Mouse (Mus musculus): ENCODE results near the gene Ctsll3.

Ctsll3 gene

DNA sequence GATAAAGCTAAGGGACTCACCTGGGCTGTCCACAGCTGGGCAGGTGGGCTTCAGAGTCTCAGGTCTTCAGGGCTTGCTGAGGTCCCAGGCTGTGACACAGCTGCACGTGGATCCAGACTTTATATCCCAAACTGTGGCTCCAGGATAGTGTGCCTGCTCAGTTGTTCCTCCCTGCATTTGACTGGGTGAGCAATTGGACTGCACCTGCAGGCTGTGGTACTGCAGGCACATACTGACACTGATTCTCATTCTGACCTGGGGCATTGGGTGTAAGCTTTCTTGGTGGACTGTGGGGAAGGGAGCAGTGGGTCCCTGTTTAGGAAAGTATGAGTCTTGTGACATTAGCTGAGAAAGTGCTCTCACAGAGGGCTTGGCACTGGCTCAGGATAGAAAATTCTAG lies at the start of gene Ctsll3:
TSS of gene Ctsll3 (minus strand) at position 101 of the 400 bp plus-strand sequence.
- no peak for DNase-seq (ENCODE audit: low spot score in 2 of 2)

DNA sequence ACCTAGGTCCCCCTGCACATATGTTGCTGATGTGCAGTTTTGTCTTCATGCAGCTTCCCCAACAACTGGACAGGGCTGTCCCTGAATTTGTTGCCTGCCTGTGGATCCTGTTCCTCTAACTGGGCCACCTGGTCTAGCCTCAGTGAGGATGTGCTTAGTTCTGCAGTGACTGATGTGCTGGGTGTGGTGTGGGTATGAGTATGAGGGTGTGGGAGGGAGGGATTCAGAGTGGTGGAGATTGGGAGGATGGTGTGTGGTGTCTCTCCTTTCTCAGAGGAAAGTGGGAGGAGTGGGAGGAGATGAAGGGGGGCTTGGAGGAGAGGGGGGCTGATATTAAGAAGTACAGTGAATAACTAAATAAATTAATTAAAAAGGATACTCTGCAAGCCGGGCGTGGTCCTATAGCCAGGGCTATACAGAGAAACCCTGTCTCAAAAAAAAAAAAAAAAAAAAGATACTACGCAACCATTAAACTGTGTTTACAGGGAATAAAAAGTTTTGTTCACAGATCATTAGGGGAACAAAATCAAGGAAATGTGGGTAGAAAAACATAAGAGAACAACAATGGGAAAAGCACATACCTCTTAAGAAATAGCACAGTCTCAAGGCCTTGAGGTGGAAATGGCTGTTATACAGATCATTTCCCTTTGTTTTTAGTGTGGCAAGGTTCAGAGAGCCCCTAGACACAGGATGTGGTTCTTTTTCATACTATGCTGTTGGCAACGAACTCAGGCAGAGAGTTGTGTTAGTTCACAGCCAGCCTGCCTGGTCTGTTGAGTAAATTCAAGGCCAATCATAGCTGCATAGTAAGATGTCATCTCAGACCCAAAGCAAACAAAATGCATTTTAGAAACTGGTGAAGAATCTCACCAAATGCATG lies 45.8 kb upstream of the Ctsll3 start:
- DNase-seq (ENCODE audit: low spot score in 2 of 2): no peak

DNA sequence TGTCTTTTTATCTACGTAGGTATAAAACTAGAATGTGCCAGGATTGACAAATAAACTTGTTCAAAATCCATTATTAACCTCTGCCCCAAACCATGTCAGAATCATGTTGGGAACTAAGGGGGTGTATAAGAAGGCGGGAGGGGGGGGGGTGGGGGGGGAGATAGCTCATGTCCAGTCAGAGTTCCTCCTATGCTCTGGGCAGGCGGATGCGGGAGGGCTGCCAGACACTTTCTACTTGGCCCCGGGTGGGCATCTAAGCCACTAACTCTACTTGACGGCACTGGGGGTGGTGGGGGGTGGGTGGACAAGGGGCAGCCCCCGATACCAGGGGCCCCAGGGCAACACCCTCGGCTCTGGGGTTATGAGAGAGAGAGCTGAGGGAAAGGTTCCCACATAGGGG lies 40.5 kb upstream of the Ctsll3 start:
- DNase-seq (ENCODE audit: low spot score in 2 of 2): no peak

DNA sequence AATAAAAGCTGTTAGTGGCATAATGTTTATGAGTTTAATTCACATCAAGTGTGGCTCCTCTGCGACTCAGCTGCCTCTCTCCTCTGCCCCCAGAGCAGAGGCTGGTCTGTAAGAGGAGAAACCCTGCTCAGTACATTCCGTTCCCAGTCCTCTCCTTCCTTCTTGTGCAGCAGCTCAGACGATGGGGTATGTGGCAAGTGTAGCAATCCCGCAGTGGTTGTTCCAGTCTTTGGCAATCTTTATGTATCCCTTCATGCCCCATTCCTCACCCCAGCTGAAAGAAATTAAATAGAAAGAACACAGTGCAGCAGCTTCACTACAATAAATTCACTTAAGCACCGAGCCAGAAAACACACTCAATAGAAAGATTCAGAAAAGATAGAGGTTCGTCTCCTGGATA lies 40.1 kb upstream of the Ctsll3 start:
- no peak for DNase-seq (ENCODE audit: low spot score in 2 of 2)

DNA sequence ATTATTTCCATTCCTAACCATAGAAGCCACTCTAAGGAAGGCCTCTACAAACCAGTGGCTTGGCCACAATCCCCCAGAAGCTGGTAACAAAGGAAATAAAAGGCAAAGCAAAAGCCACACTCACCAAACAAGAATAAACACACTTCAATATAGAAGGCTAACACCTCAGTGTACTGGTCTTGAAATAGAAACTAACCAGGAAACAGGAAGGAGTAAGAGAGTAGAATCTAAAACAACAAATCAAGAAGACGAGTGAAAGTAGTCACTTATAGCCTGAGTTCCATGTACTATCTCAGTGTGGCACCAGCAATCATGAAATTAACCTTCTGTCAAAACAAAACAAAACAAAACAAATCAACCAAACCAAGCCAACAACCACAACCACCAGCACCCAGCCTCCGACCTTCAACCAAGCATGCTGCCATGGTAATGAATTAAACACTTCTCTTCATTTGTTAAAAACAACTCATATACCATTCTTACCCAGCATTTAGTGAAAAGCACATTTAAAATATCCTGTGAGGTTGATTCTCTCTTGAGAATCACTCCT lies 36.8 kb upstream of the Ctsll3 start:
- no peak for DNase-seq (ENCODE audit: low spot score in 2 of 2)

DNA sequence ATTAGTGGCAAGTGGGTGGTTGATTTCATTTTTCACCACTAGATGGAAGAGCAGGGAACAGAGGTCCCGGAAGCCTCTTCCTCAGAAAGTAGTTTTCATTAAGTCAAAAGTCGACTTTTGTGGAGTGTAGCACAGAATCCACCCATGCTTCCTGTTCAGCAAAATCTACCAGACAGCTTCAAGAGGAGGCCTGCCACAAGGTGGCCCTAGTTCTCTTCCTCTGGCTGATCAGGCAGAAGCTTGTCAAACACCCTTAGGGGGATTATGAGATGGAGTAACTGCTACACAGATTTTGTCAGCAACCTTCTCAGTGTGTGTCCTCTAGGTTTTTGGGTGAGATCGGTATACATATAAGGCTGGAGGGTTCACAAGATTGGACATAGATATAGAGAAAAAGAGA lies 23.4 kb upstream of the Ctsll3 start:
- DNase-seq (ENCODE audit: low spot score in 2 of 2): peak in 1 of 2 experiments; percentile 18

DNA sequence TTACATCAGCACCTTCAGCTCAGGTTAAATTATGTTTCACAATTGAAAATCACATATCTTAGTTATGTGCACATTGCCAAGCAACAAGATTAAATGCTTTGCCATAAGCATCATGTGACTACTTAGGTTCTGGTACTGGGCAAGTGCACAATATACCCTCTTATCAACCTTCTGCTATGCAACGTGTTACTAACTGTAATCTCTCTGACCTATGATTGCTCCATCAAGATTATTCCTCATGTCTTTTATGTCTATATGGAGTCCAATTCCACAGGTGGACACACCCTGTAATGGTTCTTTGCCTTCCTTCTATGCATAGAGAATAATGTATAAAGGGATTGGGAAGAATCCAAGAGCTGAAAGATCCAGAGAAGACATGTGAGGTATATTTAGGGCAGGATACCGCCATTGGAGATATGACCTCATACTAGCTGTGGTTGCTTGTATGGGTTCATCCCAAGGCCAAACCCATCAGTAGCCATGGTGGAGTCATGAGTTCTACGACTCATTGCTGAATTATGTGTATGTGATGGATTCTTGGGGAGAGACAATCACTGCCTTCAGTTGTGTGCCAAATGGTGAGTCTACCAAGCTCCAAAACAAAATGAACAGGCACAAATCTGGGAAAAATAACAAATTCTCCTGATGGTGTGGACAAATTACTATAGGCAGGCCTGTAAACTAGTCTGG lies 18.0 kb upstream of the Ctsll3 start:
- DNase-seq (ENCODE audit: low spot score in 2 of 2): no peak

DNA sequence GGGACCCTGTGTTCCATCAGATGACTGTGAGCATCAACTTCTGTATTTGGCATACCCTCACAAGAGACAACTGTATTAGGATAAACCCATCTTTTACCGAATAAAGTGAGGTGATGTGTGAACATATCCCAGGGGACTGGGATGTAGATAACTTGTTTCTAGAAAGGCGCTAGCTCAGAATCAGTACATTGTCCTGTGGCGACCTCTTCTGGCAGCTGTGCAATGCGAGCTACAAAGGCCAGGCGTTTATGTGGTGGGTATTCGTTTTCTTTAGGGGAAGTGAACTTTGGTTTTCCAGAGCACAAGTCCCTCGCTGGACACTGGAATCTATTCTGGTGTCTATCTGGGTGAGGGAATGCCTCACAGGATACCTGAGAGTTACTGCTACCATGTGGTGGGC lies 16.8 kb upstream of the Ctsll3 start:
- DNase-seq (ENCODE audit: low spot score in 2 of 2): peak; percentile 22 to 27

DNA sequence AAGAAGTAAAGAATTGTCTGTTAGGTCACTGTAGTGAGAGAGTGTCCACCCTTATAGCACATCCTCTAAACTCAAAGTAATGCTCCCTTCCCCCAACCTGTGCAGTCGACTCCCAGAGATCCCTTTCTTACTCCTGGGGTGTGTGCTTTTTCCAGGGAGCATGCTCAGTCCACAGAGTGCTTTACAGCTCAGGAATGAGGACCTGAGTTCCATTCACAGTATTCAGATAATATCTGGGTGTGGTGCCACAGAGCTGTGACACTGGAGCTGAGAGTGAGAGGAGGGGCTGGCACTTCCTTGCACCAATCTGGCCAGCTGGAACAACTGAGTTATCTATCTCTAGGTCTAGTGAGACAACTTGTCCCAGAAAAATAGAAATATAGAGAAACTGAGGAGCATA lies 11.1 kb upstream of the Ctsll3 start:
- no peak for DNase-seq (ENCODE audit: low spot score in 2 of 2)

DNA sequence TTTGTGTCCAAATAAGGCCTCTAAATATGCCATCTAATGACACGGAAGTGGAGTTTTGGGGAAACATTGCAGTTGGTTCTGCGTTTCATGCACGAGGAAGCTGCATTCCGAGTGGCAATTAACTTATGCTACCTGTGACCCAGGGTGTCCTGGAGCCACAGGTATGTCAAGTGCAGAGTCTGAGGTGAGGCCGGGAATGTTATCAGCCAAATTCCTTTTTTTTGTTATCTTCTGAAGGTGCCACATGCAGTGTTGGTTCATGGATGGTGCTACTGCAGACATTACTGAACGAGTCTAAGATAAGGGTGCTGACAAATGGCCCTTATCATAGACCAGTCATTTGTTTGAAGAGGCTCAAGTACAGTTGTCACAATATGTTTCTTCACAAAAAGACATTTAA lies 10.1 kb upstream of the Ctsll3 start:
- no peak for DNase-seq (ENCODE audit: low spot score in 2 of 2)

DNA sequence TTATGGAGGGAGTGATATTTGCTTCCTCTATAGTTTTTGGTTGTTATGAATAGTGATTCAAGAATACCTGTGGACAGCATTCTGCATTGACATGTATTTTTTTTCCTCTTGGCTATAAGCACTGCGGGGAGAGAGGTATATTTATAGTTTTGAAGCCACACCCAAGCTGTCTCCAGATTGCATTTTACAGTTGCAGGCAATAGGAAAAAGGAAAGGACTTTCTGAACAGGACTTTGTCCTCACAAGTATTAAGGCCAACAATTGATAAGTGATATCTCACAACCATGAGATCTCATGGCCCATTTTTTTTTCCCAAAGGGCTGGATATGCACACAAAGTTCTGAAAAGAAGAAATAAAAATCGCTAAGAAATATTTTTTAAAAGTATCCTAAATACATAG lies 7.0 kb upstream of the Ctsll3 start:
- DNase-seq (ENCODE audit: low spot score in 2 of 2): no peak

DNA sequence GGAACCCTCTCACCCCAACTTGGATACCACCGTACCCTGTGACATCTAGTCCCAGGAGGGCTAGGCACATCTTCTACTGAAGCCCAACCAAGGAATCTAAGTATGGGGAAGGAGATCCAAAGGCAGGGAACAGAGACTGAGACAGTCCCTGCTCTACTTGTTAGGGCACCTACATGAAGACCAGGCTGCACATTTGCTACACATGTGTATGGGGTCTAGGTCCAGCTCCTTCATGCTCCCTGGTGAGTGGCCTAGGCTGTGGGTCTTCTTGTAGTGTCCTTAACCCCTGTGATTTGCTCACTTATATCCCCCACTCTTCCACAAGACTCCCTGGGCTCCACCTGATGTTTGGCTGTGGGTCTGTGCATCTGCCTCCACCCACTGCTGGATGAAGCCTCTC lies 13.2 kb downstream of the Ctsll3 start:
- DNase-seq (ENCODE audit: low spot score in 2 of 2): no peak

DNA sequence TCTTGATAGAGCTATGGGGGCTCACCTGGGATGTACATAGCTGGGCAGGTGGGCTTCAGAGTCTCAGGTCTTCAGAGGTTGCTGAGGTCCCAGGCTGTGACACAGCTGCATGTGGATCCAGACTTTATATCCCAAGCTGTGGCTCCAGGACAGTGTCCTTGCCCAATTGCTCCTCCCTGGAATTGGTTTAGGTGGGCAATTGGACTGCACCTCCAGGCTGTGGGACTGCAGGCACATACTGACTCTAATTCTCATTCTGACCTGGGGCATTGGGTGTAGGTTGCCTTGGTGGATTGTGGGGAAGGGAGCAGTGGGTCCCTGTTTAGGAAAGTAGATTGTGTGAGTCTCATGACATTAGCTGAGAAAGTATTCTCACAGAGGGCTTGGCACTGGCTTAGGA lies 16.4 kb downstream of the Ctsll3 start, which contains the start of gene BC051665:
TSS of gene BC051665 (minus strand) at position 101 of the 400 bp plus-strand sequence.
- no peak for DNase-seq (ENCODE audit: low spot score in 2 of 2)

DNA sequence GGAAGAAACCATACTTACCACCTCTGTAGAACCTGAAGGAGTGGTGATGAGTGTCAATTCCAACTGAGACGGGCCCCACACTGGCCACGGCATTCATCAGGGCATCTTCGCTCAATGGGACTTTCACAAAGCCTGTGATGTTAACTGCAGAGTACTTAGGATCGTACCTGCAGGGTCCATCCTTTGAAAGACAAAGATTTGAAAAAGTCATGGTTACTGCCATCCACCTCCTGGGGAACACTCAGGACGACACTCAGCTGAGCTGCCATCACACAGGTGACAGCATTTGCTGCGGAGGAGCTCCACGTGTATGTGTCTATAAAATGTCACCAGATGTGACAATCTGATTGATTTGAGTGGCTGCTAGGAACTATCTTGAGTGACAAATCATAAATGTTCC lies 19.3 kb downstream of the Ctsll3 start:
- DNase-seq (ENCODE audit: low spot score in 2 of 2): no peak

DNA sequence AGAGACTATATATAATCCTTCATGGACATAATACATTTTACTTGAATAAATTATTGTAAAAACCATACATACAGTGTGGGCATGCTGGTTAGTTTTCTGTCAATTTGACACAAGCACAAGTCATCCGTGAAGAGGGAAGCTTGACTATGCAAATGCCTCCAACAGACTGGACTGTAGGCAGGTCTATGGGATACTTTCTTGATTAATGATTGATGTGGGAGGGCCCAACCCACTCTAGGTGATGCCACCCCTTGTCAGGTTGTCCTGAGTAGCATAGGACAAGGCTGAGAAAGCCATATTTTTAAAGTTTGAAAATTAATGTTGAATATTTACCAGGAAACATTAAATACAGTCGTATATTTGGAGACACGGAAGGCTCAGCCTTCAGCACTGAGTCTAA lies 22.1 kb downstream of the Ctsll3 start:
- DNase-seq (ENCODE audit: low spot score in 2 of 2): no peak

DNA sequence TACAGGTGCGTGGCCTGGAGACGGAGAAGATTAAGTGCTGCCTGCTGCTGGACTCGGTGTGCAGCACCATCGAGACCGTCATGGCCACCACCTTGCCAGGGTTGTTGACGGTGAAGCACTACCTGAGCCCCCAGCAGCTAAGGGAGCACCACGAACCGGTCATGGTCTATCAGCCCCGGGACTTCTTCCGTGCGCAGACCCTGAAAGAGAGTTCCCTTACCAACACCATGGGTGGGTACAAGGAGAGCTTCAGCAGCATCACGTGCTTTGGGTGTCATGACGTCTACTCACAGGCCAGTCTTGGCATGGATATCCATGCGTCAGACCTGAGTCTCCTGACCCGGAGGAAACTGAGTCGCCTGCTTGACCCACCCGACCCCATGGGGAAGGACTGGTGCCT lies 41.5 kb downstream of the Ctsll3 start:
- no peak for DNase-seq (ENCODE audit: low spot score in 2 of 2)

DNA sequence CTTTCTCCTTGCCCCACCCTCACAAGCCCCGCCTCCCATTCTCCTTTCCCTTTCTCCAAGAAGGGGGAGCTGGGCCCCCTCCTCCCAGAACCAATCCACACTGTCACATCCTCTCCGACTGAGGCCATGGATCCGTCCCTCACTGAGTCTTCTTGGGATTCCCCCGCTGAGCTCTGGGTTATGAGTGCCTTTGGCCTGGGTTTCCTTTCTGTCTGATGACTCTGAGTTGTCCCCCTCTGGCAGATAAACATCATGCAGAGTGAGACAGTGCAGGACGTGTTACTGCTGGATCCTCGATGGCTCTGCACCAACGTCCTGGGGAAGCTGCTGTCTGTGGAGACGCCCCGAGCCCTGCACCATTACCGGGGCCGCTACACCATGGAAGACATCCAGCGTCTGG lies 42.3 kb downstream of the Ctsll3 start:
- no peak for DNase-seq (ENCODE audit: low spot score in 2 of 2)

DNA sequence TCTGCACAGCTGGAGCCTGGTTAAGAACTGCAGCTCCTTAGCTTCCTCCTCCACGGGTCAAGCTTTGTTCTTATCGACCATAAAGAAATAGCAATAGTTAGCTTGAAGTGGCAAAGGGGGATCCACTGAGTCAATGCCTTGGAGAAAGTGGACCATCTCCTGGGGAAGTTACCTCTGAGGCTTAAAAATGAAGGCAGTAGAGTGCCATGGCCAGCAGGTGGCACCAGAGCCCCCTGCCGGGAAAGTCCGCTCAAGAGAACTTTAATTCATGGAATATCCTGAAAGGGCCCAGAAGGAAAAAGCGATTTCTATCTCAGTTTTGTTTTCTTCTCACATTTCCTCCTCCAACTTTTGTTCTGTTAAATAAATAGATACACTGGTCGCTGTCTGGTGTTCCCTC lies 43.5 kb downstream of the Ctsll3 start:
- no peak for DNase-seq (ENCODE audit: low spot score in 2 of 2)

DNA sequence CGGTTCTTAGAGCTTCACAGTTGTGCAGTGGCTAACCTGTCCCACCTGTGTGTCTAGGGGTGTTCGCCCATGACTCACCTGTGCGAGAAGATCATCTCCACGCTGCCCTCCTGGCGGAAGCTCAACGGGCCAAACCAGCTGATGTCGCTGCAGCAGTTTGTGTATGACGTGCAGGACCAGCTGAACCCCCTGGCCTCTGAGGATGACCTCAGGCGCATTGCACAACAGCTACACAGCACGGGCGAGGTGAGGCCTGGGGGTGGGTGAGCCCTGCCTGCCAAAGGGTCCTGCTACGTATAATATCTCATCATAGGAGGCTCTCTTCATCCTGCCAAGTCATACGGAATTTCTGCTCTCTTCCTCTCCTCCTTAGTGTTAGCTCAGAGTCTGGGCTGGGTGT lies 45.4 kb downstream of the Ctsll3 start:
- no peak for DNase-seq (ENCODE audit: low spot score in 2 of 2)

DNA sequence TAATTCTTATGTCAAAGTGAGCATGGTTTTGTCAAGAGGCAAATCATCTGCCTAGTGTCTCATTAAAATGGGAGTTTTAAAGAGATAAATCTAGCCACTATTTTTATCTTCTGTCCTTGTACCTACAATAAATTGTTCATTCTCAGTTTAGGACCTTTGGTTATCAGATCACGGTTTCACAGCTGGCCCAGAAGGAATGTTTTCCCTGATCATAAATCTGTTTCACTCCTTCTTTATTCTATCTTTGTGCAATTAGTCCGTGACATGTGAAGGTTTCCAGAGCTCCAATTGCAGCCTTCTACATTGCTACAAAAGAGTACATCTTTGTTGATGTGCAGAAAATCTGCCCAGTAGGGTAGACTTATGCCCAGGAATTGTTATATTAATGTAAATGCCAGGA lies 47.4 kb downstream of the Ctsll3 start:
- no peak for DNase-seq (ENCODE audit: low spot score in 2 of 2)

DNA sequence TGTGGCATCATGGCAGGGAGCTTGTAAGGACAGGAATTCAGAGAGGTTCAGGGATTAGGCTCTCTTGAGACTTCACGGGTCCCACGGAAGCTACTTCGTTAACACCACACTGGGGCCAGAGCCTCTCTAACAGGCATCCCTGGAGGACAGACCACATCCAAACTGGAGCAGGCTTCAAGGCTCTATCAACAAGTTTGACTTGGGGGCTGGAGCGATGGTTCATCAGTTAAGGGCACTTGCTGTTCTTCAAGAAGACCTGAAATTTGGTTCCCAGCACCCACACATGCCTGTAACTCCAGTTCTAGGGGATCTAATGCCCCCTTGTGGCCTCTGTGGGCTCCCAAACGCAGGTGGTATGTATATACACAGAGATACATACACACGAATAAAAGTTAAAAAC lies 49.4 kb downstream of the Ctsll3 start:
- DNase-seq (ENCODE audit: low spot score in 2 of 2): no peak

DNA sequence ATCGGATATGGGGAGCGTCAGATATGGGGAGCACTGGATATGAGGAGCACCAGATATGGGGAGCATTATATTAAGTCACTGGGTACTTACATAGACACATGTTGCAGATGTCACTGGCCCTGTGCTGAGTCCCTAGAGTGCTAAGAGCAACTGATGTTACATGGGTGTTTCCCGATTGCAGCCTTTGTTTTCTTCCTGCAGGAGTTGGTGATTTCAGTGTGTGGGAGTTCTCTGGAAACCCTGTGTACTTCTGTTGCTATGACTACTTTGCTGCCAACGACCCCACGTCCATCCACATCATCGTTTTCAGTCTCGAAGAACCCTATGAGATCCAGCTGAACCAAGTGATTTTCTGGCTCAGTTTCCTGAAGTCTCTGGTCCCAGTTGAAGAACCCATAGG lies 51.7 kb downstream of the Ctsll3 start:
- no peak for DNase-seq (ENCODE audit: low spot score in 2 of 2)

DNA sequence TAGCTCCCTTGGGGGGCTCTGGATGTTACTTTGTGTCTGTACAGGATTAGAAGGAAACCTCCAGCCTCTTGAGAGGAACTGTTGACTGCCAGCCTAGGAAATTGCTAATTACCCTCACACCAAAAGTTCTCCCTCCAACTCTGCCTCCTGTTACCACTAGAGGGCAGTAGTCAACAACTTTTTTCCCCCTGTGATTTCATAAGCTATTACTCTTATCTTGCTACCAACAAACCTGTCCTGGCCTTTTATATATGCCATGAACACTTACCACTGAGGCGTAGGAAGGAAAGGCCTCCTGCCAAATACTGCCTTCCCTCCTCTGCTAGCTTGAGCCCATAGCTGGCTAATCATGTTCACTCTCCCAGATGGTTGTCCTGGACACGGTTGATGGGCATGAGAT lies 54.1 kb downstream of the Ctsll3 start:
- no peak for DNase-seq (ENCODE audit: low spot score in 2 of 2)

Measured in urinary bladder, postnatal 36 days (tissue).